Mouse (Mus musculus) spleen, adult 2 months (tissue): ENCODE measurements around the gene Ppp1r12a.

ENCODE experiments used
- CTCF ChIP-seq: fragments of 200-500 bp; IDR thresholded peaks from 2 replicates; pipeline ENCODE4 v1.5.1; 2011; ENCODE audit warnings: mild to moderate bottlenecking, inconsistent platforms; ENCODE audit not compliant: insufficient read depth, insufficient read length, insufficient replicate concordance; ENCODE audit errors: extremely low read depth
- POLR2A ChIP-seq: fragments of 200-500 bp; IDR thresholded peaks from 2 replicates; pipeline ENCODE4 v1.6.1; 2011; ENCODE audit warnings: low read depth, low read length, inconsistent platforms

GRCm38 (mm10) chr10:108277198-108277597, 115.2 kb downstream of the Ppp1r12a start:
- no peak for TF ChIP-seq POLR2A
- no peak for TF ChIP-seq CTCF
